Mouse (Mus musculus): ENCODE measurements at regions not wholly inside any gene's neighbourhood (a gene's known extent, or its start where the extent isn't known, plus 50 kb on each side); places are given as distances from the start of the nearest gene placed in this dataset.
"Not testable (repeated sequence)": the region's sequence is repeated elsewhere in the genome, so short reads cannot be mapped to it uniquely, and the experiment has no call there.

DNA sequence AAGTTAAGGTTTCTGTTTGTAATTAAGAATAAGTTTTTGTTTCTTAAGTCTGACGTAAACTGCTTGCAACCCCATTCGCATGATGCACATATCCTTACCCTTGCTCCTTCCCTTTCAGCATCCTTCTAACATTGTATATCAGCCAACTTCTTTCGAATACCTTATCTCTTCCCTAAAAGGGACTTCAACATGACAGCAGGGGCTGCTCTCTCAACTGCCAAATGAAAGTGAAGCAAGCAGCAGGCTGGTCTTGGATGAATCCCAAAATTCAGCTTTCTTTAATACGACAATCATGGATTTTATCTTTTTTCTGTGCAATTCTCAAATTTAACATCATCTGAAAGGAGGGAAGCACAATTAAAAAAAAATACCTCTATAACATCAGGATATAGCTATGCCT, 403.2 kb downstream of the Serpinb8 start:
- no peak overlapping the region for H3K4me3 ChIP-seq
- no peaks in the 10 kb centered on the region for H3K9me3 ChIP-seq
- H3K9ac ChIP-seq, result no peak overlapping the region
- WGBS, result 79% methylated on average over 4 of the region's 4 CpGs
- ATAC-seq (ENCODE audit: insufficient number of reproducible peaks, insufficient read depth, low FRiP score, low TSS enrichment), result no peak
- no peaks in the 10 kb centered on the region for H3K4me1 ChIP-seq
- H3K27ac ChIP-seq, result no peak overlapping the region
- no peaks in the 10 kb centered on the region for H3K36me3 ChIP-seq
- no peak overlapping the region for H3K4me2 ChIP-seq (replicated peaks)
- no peaks in the 10 kb centered on the region for H3K27me3 ChIP-seq

DNA sequence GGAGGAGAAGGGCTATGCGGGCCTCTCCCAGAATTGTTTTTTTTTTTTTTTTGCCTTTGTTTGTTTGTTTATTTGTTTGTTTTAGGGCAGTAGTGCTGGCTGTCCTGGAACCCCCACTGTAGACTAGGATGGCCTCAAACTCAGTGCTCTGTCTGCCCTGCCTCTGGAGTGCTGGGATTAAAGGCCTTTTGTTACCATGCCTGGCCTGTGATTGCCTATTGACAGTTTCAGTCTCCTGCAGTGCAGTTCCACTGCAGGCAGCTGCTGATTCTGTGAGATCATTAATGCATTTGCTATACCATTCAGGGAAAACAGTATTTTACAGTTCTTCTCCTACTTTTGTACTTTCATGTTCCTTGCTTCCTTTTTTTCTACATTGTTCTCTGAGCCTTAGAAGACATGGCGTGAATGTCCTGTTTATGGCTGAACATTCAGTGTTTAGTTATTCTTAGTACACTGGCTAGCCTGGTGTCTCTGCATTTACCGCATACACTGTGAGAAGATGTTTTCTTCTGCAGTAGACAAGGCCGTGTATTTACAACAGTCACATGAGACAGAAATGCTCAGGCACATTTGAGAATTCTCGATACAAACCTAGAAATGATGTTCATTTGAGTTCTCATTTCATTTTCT, 434.0 kb downstream of the Serpinb8 start:
- WGBS, result 57% methylated on average over 5 of the region's 5 CpGs
- H3K36me3 ChIP-seq, result no peaks in the 10 kb centered on the region
- no peak overlapping the region for H3K27ac ChIP-seq
- no peaks in the 10 kb centered on the region for H3K4me1 ChIP-seq
- no peak overlapping the region for H3K9ac ChIP-seq
- H3K27me3 ChIP-seq, result no peaks in the 10 kb centered on the region
- no peak overlapping the region for H3K4me3 ChIP-seq
- no peaks in the 10 kb centered on the region for H3K9me3 ChIP-seq
- H3K4me2 ChIP-seq (replicated peaks), result no peak overlapping the region
- ATAC-seq (ENCODE audit: insufficient number of reproducible peaks, insufficient read depth, low FRiP score, low TSS enrichment), result no peak

- Histone ChIP-seq H3K4me3 (no peak overlapping the region), H3K9me3 (no peaks in the 10 kb centered on the region), H3K4me2 (replicated peaks) (no peak overlapping the region), H3K9ac (no peak overlapping the region), H3K36me3 (no peaks in the 10 kb centered on the region), H3K4me1 (no peaks in the 10 kb centered on the region), H3K27me3 (no peaks in the 10 kb centered on the region), H3K27ac (no peak overlapping the region)
- 76% methylated on average over 1 of the region's 1 CpGs for WGBS
- ATAC-seq (ENCODE audit: insufficient number of reproducible peaks, insufficient read depth, low FRiP score, low TSS enrichment), result no peak
Observed at GRCm38 (mm10) chr1:108024705-108025104, 434.9 kb downstream of the Serpinb8 start.

DNA sequence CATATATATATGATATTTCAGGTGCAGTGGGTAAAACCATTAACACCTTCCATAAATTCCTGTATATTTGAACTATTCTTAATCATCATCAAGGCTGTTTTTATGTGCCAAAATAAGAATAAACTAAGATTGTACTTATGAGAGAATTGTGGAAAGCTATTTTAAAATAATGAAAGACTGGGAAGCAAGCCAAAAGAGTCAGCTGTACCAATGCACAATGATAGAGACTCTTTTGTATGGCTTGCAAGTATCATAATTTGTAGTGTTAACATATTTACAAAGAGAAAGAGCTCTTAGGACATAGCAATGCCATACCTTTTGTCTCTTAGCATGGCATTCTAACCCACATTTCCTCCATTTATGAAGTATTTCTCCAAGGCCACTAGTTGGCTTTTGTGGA, 436.7 kb downstream of the Serpinb8 start:
- Histone ChIP-seq H3K9ac (no peak overlapping the region), H3K4me2 (replicated peaks) (no peak overlapping the region), H3K27me3 (no peaks in the 10 kb centered on the region), H3K36me3 (no peaks in the 10 kb centered on the region), H3K27ac (no peak overlapping the region), H3K4me1 (no peaks in the 10 kb centered on the region), H3K4me3 (no peak overlapping the region), H3K9me3 (no peaks in the 10 kb centered on the region)
- ATAC-seq (ENCODE audit: insufficient number of reproducible peaks, insufficient read depth, low FRiP score, low TSS enrichment), result no peak

GRCm38 (mm10) chr1:108046194-108046593, 456.4 kb downstream of the Serpinb8 start:
- ATAC-seq (ENCODE audit: insufficient number of reproducible peaks, insufficient read depth, low FRiP score, low TSS enrichment), result no peak
- H3K4me1 ChIP-seq, result no peaks in the 10 kb centered on the region
- no peak overlapping the region for H3K4me3 ChIP-seq
- H3K9ac ChIP-seq, result no peak overlapping the region
- WGBS, result 82% methylated on average over 4 of the region's 4 CpGs
- no peaks in the 10 kb centered on the region for H3K36me3 ChIP-seq
- no peak overlapping the region for H3K4me2 ChIP-seq (replicated peaks)
- no peaks in the 10 kb centered on the region for H3K27me3 ChIP-seq
- H3K27ac ChIP-seq, result no peak overlapping the region
- no peaks in the 10 kb centered on the region for H3K9me3 ChIP-seq

DNA sequence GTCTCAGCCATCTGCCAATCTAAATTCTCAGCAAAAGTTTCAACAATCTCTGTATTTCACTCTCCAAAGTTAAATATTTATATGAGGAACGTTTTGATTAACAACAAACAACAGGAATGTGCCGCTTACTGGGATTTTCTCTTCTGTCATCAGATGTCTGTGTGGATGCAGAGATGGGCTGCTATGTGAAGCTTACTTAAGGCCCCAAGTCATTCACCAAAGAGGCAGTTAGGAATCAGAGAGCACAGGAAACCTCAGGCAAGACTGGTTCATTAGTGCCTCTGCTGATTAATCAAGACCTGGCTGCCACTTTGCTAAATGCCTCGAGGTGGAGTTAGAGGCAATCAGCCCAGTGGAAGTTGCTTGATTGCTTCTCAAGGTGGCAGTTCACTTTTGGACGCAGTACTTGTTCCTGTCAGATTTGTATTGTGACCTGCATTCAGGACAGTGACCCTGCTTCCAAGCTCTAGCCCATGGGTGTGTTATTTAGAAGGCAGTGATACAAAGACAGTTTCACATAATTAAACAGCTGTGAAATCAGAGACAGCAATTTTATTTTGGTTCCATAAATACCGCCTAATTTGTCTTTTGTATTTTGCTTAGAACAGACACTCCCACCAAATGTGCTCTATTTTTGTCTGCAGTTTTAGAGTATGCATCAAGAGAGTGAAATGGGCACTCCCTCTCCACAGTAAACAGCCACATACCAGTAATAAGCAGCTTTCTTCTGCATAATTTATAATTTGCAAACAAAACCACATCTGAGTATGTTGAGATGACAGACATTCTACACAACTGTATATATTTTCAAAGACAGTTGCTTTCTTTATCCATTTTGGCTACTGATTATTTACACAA, 457.3 kb downstream of the Serpinb8 start:
- no peak overlapping the region for H3K27ac ChIP-seq
- H3K4me3 ChIP-seq, result no peak overlapping the region
- no peak overlapping the region for H3K4me2 ChIP-seq (replicated peaks)
- H3K9me3 ChIP-seq, result no peaks in the 10 kb centered on the region
- ATAC-seq (ENCODE audit: insufficient number of reproducible peaks, insufficient read depth, low FRiP score, low TSS enrichment), result no peak
- no peak overlapping the region for H3K9ac ChIP-seq
- no peaks in the 10 kb centered on the region for H3K27me3 ChIP-seq
- WGBS, result 44% methylated on average over 5 of the region's 5 CpGs
- H3K4me1 ChIP-seq, result no peaks in the 10 kb centered on the region
- H3K36me3 ChIP-seq, result no peaks in the 10 kb centered on the region

DNA sequence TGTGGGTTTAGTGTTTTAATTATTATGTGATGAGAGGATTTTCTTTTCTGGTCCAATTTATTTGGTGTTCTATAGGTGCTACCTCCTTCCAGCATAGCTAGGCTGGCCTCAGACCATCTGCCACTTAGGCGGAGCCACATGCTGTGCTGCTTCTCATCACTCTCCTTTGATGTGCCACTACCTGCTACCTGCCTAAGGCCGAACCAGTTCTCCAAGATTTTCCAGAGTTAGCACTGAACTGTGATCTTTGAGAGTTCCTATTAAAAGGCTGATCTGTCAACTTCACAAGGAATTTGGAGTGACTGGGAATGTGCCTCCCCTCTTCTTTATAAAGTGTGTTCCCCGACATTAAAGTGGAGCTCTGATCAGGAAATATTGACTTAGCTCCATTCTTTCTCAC, 504.8 kb downstream of the Serpinb8 start:
- Histone ChIP-seq H3K27me3 (no peaks in the 10 kb centered on the region), H3K27ac (no peak overlapping the region), H3K4me1 (no peaks in the 10 kb centered on the region), H3K4me3 (no peak overlapping the region), H3K4me2 (replicated peaks) (no peak overlapping the region), H3K9me3 (no peaks in the 10 kb centered on the region), H3K9ac (no peak overlapping the region), H3K36me3 (no peaks in the 10 kb centered on the region)
- ATAC-seq (ENCODE audit: insufficient number of reproducible peaks, insufficient read depth, low FRiP score, low TSS enrichment), result no peak
- 72% methylated on average over 3 of the region's 3 CpGs for WGBS

DNA sequence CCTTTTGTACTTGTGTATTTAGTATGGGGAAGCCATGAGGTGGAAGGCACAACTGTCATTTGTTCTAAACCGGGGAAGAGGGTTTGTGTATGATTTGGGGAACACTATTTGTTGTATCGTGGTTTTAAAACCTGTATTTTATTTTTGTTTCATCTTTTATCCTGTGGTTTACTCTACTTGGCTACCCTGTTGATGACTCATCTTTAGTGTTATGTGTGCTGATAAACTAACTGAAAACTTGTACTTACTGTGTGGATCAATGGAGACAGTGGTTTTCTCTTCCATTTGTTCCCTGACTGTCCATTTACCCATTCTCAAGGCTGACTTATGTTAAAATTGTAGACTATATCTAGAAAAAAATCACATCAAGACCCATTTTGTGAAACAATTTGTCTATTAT, 512.8 kb downstream of the Serpinb8 start:
- Histone ChIP-seq H3K9ac (no peak overlapping the region), H3K9me3 (no peaks in the 10 kb centered on the region), H3K4me1 (no peaks in the 10 kb centered on the region), H3K4me3 (no peak overlapping the region), H3K27ac (no peak overlapping the region), H3K4me2 (replicated peaks) (no peak overlapping the region), H3K27me3 (no peaks in the 10 kb centered on the region), H3K36me3 (no peaks in the 10 kb centered on the region)
- no peak for ATAC-seq (ENCODE audit: insufficient number of reproducible peaks, insufficient read depth, low FRiP score, low TSS enrichment)
- WGBS, result 80% methylated on average over 2 of the region's 2 CpGs

DNA sequence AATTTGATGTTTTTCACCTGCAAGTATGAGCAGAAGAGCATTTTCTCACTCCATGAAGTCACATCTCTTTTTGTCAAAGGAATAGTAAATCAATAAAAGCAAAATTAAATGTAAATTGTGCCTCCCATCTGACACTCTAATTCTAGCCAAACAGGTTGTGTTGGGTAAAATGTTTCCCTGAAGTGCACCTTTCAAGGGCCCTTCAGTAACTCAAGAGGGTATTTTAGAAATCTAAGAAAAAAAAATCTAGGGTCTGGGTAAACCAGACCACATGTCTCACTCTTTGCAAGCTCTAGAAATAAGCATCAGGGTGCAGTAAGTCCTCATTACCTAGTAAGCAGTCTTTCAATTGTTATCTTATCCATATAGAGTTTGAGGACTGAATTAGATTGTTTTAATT, 521.2 kb downstream of the Serpinb8 start:
- Histone ChIP-seq H3K9me3 (no peaks in the 10 kb centered on the region), H3K4me3 (no peak overlapping the region), H3K36me3 (no peaks in the 10 kb centered on the region), H3K27me3 (no peaks in the 10 kb centered on the region), H3K27ac (no peak overlapping the region), H3K9ac (no peak overlapping the region), H3K4me2 (replicated peaks) (no peak overlapping the region), H3K4me1 (no peaks in the 10 kb centered on the region)
- no peak for ATAC-seq (ENCODE audit: insufficient number of reproducible peaks, insufficient read depth, low FRiP score, low TSS enrichment)

GRCm38 (mm10) chr1:108127393-108127792, 537.6 kb downstream of the Serpinb8 start:
- WGBS, result 77% methylated on average over 4 of the region's 4 CpGs
- ATAC-seq (ENCODE audit: insufficient number of reproducible peaks, insufficient read depth, low FRiP score, low TSS enrichment), result no peak
- no peaks in the 10 kb centered on the region for H3K4me1 ChIP-seq

DNA sequence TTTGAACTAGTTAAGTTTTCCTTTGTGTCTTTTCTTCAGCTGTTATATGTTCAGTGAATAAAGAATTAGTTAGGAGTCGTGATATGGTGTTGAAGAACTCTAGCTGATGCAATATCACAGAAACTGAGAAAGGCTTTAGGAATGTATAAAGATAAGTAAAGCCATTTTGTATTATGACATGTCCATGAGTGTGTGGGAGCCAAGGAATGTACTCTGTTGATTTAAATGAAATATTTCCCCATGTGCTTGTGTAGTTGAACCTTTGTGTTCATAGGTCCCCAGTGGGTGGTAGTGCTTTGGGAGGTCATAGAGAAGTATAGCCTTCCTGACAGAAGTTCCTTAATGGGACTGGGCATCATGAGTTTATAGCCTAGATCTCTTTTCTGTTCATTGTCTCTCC, 542.2 kb downstream of the Serpinb8 start:
- H3K4me2 ChIP-seq (replicated peaks), result no peak overlapping the region
- 84% methylated on average over 1 of the region's 1 CpGs for WGBS
- H3K9ac ChIP-seq, result no peak overlapping the region
- no peaks in the 10 kb centered on the region for H3K36me3 ChIP-seq
- no peaks in the 10 kb centered on the region for H3K27me3 ChIP-seq
- H3K4me1 ChIP-seq, result no peaks in the 10 kb centered on the region
- no peak for ATAC-seq (ENCODE audit: insufficient number of reproducible peaks, insufficient read depth, low FRiP score, low TSS enrichment)
- H3K4me3 ChIP-seq, result no peak overlapping the region
- no peaks in the 10 kb centered on the region for H3K9me3 ChIP-seq
- H3K27ac ChIP-seq, result no peak overlapping the region

More at GRCm38 (mm10) chr1:108127393-108127792, 537.6 kb downstream of the Serpinb8 start:
- Histone ChIP-seq H3K27me3 (no peaks in the 10 kb centered on the region), H3K36me3 (no peaks in the 10 kb centered on the region), H3K9ac (no peak overlapping the region), H3K27ac (no peak overlapping the region), H3K4me2 (replicated peaks) (no peak overlapping the region), H3K4me3 (no peak overlapping the region), H3K9me3 (no peaks in the 10 kb centered on the region)

GRCm38 (mm10) chr1:108135346-108135745, 545.5 kb downstream of the Serpinb8 start:
- H3K9ac ChIP-seq; H3K27me3 ChIP-seq; H3K9me3 ChIP-seq; H3K27ac ChIP-seq; H3K4me1 ChIP-seq; H3K36me3 ChIP-seq; H3K4me2 ChIP-seq (replicated peaks); H3K4me3 ChIP-seq; ATAC-seq (ENCODE audit: insufficient number of reproducible peaks, insufficient read depth, low FRiP score, low TSS enrichment): not testable (repeated sequence)
- WGBS, result 83% methylated on average over 5 of the region's 5 CpGs
